Mouse (Mus musculus) brain, adult 2 months (tissue): ENCODE measurements around the gene Vmn1r231.

Experiments
- DNase-seq: peaks from one replicate; pipeline ENCODE4 v3.0.0; 2011; ENCODE audit warnings: low read depth, low spot score

The Vmn1r231 gene

DNA sequence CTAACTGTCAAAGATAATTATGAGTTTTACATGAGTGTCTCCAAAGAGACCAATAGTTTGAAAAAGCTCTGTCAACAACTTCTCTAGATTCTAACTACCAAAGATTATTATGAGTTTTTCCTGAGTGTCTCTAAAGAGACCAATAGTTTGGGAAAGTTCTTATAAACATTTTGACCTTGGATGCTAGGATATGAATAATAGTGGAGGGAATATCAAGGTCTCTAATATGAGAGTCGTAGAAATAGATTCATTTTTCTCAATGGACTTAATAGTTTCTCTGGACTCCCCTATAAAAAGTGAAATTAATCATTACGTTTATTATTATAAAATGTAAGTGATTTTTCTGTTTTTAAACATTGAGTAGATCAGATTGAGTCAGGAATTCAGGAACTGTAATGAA lies at the start of gene Vmn1r231:
Gene Vmn1r231, minus strand, starts transcription at position 101 of the 400 bp plus-strand sequence.
- no peak for DNase-seq

DNA sequence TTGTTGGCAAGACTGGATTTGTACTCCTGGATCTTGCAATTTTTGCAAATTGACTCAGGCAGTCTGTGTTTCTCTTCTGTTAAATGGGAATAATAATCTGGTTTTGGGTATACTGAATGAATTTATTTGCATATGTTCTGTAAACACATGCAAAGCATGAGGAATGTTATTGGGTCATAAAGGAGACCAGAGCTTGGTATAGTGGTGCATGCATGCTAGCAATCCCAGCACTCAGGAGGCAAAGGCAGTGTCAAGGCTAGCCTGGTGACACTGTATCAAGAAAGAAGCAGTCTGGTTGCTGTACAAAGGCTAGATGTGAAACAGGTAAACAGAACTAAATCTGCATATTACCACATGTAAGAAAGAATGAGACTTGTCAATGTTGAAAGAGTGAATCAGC lies 41.7 kb upstream of the Vmn1r231 start:
- DNase-seq, result no peak

DNA sequence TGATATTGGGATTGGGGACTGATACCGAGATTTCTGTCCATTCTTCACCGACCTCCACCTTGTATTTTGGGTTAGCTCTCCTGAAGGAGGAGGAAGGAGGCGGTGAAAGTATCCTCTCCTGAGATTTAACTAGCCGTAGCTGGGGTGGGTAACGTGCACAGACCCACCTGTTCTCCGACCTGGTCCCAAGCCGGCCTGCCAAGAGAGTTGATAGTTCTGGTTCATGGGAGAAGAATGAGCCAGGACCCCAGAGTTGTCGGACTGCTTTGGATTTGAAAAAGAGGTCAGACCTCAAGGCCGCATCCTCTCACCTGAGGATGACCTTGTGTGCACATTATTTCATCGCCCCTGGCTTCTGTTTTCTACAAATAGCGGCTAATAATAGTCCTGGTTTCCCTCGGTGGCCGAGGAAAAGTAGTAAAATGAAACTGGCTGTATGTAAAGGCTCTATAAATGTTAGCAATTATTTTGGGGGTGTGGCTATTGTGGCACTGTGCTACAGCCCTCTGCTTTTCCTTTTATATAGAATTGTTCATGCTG lies 41.2 kb upstream of the Vmn1r231 start:
- DNase-seq, result no peak

DNA sequence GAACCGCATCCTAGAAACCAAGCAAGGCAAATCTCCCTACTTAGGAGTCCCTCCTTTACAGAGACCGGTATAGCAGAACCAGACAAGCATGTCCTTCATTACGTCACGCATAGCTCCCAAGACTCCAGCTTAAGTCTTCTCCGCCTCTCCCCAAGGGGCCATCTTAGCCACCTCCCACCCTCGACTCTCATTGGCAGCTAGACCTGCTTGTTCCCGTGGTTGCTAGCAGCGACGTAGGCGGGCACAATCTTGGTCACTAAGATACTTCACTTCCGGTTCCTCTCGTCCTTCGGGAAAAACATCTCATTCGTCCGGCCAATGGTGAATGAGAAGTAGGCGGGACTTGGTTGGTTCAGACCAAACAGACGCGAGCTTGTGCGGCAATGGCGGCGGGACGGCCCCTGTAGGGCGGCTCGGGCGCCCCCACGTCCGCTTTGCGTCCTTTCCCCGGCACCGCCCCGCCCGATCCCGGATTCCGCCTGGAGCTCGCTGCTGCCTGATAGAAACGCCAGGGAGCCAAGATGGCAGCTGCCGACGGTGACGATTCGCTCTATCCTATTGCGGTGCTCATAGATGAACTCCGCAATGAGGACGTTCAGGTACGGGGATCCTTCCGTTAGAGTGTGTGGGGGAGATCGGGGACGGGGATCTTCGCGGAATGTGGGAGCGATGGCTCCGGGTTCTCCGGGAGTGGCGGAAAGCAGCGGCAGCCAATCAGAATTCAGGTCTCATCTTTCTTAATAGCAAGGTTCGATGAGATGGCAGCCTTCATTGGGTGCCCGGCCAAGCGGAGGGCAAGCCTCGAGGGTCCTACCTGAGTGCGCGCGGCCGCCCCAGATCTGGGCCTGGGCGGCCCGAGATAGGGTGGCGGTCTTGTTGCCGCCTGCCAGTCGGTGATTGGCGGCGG lies 40.3 kb upstream of the Vmn1r231 start, which contains the start of gene Ppp2r1a:
Gene Ppp2r1a, plus strand, starts transcription at position 327 of the 907 bp plus-strand sequence.
- peak; percentile 100 for DNase-seq

DNA sequence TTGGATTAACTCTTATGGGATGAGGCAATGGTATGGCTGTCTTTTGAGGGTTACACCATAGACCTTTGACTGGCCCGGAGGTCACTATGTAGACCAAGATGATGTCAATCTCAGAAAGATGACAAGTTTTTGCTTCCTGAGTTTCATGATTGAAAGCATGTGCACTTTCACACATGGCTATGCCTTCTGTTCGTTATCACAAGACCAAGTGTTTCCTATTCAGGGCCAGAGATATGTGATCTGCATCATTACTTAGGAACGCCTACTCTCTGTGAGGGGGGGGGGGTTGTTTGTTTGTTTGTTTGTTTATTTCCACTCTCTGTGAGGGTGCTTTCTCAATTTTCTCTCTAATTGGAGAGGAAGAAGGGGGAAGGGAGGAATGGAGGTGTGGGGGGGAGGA lies 39.3 kb upstream of the Vmn1r231 start:
- peak; percentile 13 for DNase-seq

DNA sequence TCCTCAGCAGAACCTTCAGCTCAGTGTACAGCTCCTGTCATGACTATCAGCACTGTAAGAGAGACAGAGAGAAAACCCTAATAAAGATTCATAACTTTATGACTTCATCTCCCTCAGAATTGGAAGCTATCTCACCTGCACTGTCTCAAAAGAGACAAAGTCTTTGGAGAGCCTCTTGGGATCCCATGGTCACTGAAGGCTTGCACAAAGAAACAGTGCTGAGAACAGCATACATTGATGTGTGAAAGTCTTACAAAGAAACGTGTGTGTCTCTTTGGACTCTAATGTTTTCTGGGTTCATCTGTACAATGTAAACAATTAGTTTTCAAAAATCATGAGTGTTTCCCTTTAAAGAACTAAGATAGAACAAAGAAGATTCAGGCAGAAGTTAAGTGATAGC lies 14.7 kb upstream of the Vmn1r231 start, which contains the start of gene Vmn1r232:
Gene Vmn1r232, minus strand, starts transcription at position 101 of the 400 bp plus-strand sequence.
- DNase-seq, result no peak

DNA sequence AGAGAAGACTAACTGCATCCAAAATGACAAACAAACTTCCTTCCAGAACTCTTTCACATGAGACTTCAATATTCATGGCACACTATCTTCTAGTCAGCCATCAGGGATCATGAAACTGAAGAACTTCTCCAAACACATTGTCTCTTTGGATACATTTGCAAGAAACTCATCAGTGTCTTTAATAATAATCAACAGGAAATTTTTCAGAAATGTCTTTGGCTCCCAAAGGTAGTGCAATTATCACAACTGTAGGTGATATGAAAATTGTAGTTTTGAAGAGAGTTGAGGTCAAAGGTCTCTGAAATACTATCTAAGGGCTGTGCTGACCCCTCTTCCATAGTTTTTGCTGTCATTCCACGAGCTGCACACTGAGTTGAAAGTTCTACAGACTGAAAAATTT lies 64.7 kb downstream of the Vmn1r231 start, which contains the start of gene Vmn1r230:
Gene Vmn1r230, plus strand, starts transcription at position 301 of the 400 bp plus-strand sequence.
- no peak for DNase-seq
